ENCODE assay signal across 8 mouse cellular contexts in genomic region chr12:8889117-8889665, GRCm38 (mm10). TPM values are rescaled to one million over a fixed set of nuclear protein-coding genes. Genes with fewer than 3 reads are reported as not detected.
DNase-seq lines count a peak whose midpoint lies in the region; ATAC-seq and TF ChIP-seq lines count a peak whose summit lies in the region.

No protein-coding gene starts in this region.

- no peaks in the 10 kb centered on the region for H3K27me3 ChIP-seq in kidney, embryonic 16.5 days (ENCODE audit: insufficient read depth, low read length)
- no peaks in the 10 kb centered on the region for H3K27me3 ChIP-seq in midbrain, postnatal 0 days (ENCODE audit: insufficient read depth, low read length)

- no peak overlapping the region for H3K4me2 ChIP-seq in kidney, embryonic 16.5 days (replicated peaks; ENCODE audit: low read depth, low read length)
- H3K4me2 ChIP-seq in midbrain, postnatal 0 days (ENCODE audit: low read depth, low read length, poor library complexity, severe bottlenecking): no peak overlapping the region

- DNase-seq in kidney, adult 11 months: peak; percentile 57
- DNase-seq in adrenal gland, postnatal 36 days: peak; percentile 77 to 81
- peak; percentile 85 for DNase-seq in heart, postnatal 4 days
- peak; percentile 17 to 32 for DNase-seq in left cerebral cortex, adult 8-10 months (ENCODE audit: low spot score in 2 of 2)
- DNase-seq in midbrain, postnatal 0 days (ENCODE audit: low spot score): peak; percentile 72
- DNase-seq in spleen, postnatal 4 days (ENCODE audit: low spot score in 2 of 2): peak; percentile 59 to 84

- no peak overlapping the region for H3K27ac ChIP-seq in kidney, embryonic 16.5 days (ENCODE audit: low read length)
- H3K27ac ChIP-seq in midbrain, postnatal 0 days (ENCODE audit: low read depth, low read length): no peak overlapping the region

- H3K9ac ChIP-seq in kidney, embryonic 16.5 days (replicated peaks; ENCODE audit: low read length): no peak overlapping the region
- H3K9ac ChIP-seq in midbrain, postnatal 0 days (replicated peaks; ENCODE audit: low read length, poor library complexity, severe bottlenecking): no peak overlapping the region

- H3K9me3 ChIP-seq in kidney, embryonic 16.5 days (ENCODE audit: low read length): no peaks in the 10 kb centered on the region
- no peaks in the 10 kb centered on the region for H3K9me3 ChIP-seq in midbrain, postnatal 0 days (ENCODE audit: low read length)

- 22% methylated on average over 10 of the region's 10 CpGs for WGBS in kidney, embryonic 16.5 days
- 18% methylated on average over 10 of the region's 10 CpGs for WGBS in midbrain, postnatal 0 days

- peaks cover 20% of the 10 kb centered on the region for H3K4me1 ChIP-seq in kidney, embryonic 16.5 days (ENCODE audit: insufficient read depth, low read length)
- no peaks in the 10 kb centered on the region for H3K4me1 ChIP-seq in midbrain, postnatal 0 days (ENCODE audit: insufficient read depth, low read length)

- H3K36me3 ChIP-seq in kidney, embryonic 16.5 days (ENCODE audit: insufficient read depth, low read length): no peaks in the 10 kb centered on the region
- H3K36me3 ChIP-seq in midbrain, postnatal 0 days (ENCODE audit: insufficient read depth, low read length): no peaks in the 10 kb centered on the region

- no peak for ATAC-seq in kidney, embryonic 16.5 days (ENCODE audit: low FRiP score, low TSS enrichment)
- ATAC-seq in erythroblast, adult 5-6 weeks (replicated peaks; ENCODE audit: low FRiP score, poor library complexity, severe bottlenecking): 0 out of 2 replicates have a peak, but pooled peaks have one; percentile 68
- no peak for ATAC-seq in midbrain, postnatal 0 days (ENCODE audit: low FRiP score)

- TF ChIP-seq CTCF in midbrain, postnatal 0 days (IDR thresholded peaks at IDR 0.05): peak; percentile 81

- H3K4me3 ChIP-seq in kidney, embryonic 16.5 days (ENCODE audit: low read length): no peak overlapping the region
- no peak overlapping the region for H3K4me3 ChIP-seq in midbrain, postnatal 0 days (ENCODE audit: low read depth, low read length)

RNA-seq across cellular contexts. Expression of gene Laptm4a, which starts 32.3 kb away (rescaled TPM):
- polyA plus RNA-seq in kidney, embryonic 16.5 days (2015; fragmentation: Nextera tagmentation; extraction: Ambion mirVana): 327 and 343 TPM in 2 replicates
- total RNA-seq in adrenal gland, postnatal 36 days (2021): 100 to 1,000 TPM; 580 to 600 TPM
- total RNA-seq in erythroblast, adult 5-6 weeks (2015; ENCODE audit: low replicate concordance): 82.0 and 92.8 TPM in 2 replicates
- total RNA-seq in erythroblast, adult 5-6 weeks (2017; ENCODE audit: low replicate concordance): 120 and 147 TPM in 2 replicates
- 100 to 1,000 TPM; 358 to 362 TPM for total RNA-seq in heart, postnatal 4 days (2021)
- 100 to 1,000 TPM; 184 to 197 (median 194) TPM for total RNA-seq in left cerebral cortex, adult 8-10 months (2022)
- total RNA-seq in midbrain, postnatal 0 days (2014; rRNA removed): 165 and 177 TPM in 2 replicates
- 225 TPM in 2 replicates for polyA plus RNA-seq in midbrain, postnatal 0 days (2015; fragmentation: Nextera tagmentation; extraction: Ambion mirVana)

RNA-seq across cellular contexts. Expression of gene Matn3, which starts 58.5 kb away (rescaled TPM):
- polyA plus RNA-seq in kidney, embryonic 16.5 days (2015; fragmentation: Nextera tagmentation; extraction: Ambion mirVana): 0.53 and 0.57 TPM in 2 replicates
- total RNA-seq in adrenal gland, postnatal 36 days (2021): not detected
- total RNA-seq in erythroblast, adult 5-6 weeks (2015; ENCODE audit: low replicate concordance): not detected in 2 replicates
- total RNA-seq in erythroblast, adult 5-6 weeks (2017; ENCODE audit: low replicate concordance): not detected in 2 replicates
- under 1 TPM in 1 of 2 experiments, not detected in 1; 0.09 TPM for total RNA-seq in heart, postnatal 4 days (2021)
- total RNA-seq in left cerebral cortex, adult 8-10 months (2022): under 1 TPM in 1 of 4 experiments, not detected in 3; 0.14 TPM
- 0.33 and 0.38 TPM in 2 replicates for total RNA-seq in midbrain, postnatal 0 days (2014; rRNA removed)
- polyA plus RNA-seq in midbrain, postnatal 0 days (2015; fragmentation: Nextera tagmentation; extraction: Ambion mirVana): 0.11 and 0.29 TPM in 2 replicates

Comparison
In these comparisons a context has a peak if more than half of its experiments do, and no peak if none do; other contexts are left out.
1. DNase-seq: peak in every context shown above with its lines; median percentile 85 in heart, postnatal 4 days; 79 in adrenal gland, postnatal 36 days; 72 in midbrain, postnatal 0 days; 72 in spleen, postnatal 4 days; 57 in kidney, adult 11 months; 24 in left cerebral cortex, adult 8-10 months.